Mouse (Mus musculus) cerebral cortex, adult 2 months (tissue): ENCODE data around the gene Trp53i13.

Source experiments
- WGBS: fragments of 180-500 bp; shearing (Covaris S2); methylation state at CpG from one replicate; pipeline ENCODE4 v1.1.7; 2018; 5-methylcytosine and 5-hydroxymethylcytosine counted together

Trp53i13 gene

DNA sequence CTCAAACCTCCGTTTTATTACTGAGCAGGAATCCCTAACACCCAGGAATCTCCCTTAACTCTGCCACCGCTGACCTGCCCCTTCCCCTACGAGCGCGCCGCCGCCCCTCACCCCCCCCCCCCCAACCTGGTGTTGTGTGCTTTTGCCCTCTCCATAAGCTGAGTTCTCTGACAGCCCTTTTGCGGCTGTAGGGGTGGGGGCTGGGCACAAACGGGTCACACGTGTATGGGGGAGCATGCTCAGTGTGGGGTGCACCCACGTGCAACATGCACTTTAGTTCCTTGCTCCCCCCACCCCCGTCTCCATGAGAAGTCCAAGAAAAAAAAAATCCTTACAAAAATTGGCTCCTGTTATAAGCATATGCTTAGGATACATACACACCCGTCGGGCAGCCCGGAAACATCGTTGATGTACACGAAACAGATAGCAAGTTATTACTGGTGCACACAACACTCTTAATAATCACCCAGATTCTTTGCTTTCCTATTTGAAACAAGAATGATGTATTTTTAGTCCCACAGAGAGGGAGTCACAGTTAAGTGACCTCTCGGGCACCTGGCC lies 23.4 kb downstream of the Trp53i13 start:
- WGBS = 1% methylated on average over 18 of the region's 18 CpGs

DNA sequence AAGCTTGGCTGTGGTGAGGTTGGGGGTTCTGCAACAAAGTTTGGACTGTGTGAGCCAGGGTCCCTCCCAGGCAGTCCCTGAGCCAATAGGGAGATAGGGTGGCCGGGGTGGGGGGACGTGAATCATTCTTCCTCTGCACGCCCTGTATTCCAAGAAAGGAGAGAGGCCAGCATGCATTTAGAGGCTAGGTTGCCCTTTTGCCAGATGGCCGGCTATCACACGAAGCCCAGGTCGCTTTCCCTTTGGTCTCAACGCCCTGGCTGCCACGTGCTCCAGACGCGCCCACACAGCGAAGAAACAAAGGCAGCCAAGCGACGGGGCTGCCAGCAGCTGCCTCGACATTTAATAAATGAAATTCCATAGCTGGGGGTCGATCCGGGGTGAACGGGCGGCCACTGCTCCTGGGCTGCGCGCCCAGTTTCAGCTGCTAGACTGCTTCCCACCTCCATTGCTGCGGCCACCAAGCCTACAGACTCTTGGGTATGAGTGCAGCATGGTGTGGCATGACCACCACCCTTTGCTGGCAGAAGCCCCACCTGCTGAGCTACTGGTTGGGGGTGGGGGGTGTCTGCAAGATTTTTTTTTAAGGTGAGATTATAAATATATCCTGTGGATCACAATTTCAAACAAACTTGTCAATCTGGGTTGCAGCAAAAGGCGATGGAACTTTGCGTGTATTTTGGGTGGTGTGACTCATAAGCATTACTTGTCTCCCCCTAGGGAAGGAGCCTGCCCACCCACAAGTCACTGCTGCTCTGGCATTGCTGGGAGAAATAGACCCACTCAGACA lies 24.1 kb downstream of the Trp53i13 start:
- WGBS = under 1% methylated on average over 23 of the region's 23 CpGs

DNA sequence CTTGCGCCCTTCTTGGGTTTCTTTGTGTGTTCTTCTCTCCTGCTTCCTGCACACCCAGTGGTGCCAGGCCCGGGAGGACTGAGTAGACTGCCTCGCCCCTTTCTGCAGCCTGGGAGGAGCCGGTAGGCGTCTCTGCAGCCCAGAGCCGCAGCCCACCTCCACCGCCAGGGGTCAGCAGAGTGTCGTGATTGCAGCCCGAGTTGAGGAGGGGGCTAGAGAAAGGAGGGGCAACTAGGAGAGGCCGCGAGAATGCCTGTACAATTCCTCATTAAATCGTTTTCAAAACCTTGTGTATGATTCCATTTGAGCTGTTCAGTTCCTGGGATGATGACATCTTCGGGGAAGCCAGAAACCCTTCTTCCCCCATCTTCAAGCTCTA lies 24.7 kb downstream of the Trp53i13 start:
- WGBS = 2% methylated on average over 13 of the region's 13 CpGs

DNA sequence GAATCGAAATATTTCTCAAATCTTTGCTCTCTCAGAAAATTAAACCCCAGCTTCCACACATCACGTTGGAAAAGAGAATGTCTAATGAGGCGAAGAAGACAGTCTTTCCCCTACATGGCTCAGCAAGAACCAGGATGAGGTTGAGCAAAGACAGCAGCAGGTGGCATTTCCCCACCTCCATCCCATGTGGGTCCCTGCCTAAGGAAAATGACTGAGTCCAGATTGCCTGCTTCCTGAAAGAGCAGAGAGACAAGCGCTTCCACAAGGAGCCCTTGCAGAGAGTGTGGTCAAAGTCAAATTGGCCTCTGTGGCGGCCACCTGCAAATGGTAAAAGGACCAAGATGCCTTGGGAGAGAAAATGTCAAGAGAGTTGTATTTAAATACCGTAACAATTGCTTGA lies 25.3 kb downstream of the Trp53i13 start:
- 38% methylated on average over 6 of the region's 6 CpGs for WGBS

DNA sequence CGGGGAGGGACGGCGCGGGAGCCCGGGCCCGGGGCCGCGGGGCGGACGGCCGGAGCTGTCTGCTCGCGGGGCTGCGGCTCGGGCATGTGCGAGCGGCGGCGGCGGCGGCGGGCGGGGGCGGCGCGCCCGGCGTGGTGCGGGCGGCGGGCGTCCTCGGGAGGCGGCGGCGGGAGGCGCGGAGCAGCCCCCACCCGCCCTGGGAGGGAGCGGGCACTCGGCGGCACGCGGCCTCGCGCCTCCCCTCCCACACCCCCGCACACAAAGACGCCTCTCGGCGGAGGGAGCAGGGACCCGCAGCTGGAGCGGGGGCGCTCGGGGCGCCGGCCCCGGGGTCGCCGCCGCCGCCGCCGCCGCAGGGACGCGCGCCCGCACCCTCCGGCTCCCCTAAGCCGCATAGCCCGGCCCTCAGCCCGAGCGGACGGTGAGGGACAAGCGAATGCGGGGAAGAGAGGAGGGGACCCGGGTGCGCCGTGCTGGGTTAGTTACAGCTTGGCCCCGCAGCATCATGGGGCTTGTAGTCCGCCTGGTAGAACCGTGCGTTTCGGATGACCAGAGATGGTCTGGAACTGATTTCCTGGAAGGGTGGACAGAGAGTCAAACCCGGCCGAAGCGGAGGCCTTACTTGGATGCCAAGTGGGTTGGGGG lies 26.1 kb downstream of the Trp53i13 start, which contains the start of gene Ankrd13b:
TSS of gene Ankrd13b (minus strand) at position 88 of the 645 bp plus-strand sequence.
- under 1% methylated on average over 66 of the region's 87 CpGs for WGBS

DNA sequence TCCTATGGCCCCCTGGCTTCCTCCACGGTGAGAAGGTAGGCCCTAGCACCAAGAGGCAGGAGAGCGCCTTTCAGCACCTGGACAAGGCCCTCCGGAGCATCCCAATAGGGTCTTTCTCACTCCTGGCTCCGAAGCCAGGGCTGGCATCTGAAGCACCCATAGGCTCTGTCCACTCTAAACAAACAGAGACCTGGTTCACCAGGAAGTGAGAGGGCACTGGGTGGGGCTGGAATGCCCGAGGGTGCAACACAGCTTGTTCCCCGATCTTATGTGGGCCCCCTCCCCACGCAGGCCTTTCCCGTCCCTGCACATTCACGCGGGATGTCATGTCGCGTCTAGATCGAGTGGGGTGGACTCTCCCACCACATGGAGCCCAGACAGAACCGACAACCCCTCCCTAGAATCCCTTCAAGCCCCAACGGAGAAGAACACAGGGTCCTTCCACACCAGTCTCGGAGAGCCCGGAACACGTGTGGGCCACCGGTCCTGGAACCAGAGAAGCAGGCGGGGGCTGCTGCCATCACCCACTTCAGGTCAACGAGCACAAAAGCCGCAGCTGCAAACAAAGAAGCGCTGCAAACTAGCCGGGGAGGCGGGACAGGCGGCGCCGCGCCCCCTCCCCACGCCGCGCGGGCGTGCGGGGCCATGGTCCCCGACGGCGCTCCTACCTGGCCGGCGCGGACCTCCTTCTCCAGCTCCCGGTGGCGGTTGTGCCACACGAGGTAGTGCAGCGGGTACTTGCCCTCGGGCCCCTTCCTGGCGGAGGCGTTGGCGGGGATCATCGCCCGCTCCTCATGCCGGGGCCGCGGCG lies 26.8 kb downstream of the Trp53i13 start:
- 3% methylated on average over 55 of the region's 55 CpGs for WGBS

DNA sequence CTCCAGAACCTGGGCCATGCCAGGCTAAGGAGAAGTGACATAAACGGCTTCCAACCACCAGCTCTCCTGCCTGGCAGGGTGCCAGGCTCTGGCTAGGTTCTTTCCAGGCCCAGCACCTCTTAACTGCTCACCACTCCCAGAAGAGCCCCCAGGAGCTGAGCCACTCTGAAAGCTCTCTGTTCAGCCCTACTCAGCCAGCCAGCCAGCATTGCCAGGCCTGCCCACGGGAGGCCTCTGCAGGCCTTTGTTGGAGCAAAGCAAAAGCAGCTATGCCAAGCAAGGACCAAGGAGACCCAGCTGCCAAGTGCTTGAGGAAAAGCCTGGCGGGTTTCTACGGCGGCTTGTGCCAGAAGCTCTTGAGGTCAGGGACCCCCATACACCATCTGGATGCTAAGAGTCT lies 29.0 kb downstream of the Trp53i13 start:
- 22% methylated on average over 5 of the region's 5 CpGs for WGBS

DNA sequence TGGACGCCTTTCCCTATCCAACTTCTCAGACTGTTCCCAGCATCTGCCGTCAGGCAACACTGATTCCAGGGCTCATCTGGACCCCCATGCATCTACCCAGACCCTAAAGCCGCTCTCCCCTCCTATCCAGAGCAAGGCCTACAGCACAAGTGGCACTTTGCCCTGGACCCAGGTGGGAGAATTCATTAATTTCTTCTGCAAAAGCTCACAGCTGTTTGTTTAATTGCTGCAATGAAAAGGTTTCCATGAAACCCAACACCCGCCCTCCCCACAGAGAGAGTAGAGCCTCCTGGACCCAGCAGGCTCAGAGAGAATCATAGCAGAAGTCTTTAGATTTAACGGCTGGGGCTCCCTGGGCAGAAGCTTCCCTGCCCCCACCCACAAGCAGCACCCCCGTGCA lies 30.6 kb downstream of the Trp53i13 start:
- WGBS = 51% methylated on average over 6 of the region's 6 CpGs

DNA sequence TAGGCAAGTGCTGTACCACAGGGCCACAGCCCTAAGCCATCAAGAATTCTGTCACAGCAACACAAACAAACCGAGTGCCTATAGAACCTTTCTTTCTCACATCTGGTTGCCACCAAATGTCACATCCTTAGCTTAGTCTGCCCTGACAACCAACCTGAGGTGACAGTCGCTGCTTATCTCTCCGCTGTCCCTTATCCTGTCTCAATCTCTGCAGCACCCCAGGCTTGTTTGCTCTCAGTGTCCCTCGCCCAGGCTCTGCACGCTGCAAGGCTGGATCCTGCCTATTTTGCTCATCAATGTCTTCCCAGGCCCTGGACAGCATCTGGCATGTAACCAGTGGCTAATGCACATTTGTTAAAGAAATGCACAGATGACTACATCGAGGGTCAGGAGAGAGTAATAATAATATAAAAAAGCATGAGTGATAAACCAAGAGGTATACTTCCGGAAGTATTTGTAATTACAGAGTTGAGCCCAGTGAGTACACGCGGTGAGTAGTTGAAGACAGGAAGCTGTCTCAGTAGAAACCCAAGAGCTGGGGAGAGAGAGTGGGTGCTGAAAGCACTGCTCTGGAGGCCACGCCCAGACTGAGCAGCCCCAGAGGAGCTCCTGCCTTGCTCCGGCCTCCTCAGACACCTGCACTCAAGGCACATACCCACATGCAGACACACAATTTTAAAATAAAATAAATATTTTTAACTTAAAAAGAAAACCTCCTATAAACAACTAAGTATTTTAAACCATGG lies 32.1 kb downstream of the Trp53i13 start:
- WGBS = 60% methylated on average over 11 of the region's 11 CpGs

DNA sequence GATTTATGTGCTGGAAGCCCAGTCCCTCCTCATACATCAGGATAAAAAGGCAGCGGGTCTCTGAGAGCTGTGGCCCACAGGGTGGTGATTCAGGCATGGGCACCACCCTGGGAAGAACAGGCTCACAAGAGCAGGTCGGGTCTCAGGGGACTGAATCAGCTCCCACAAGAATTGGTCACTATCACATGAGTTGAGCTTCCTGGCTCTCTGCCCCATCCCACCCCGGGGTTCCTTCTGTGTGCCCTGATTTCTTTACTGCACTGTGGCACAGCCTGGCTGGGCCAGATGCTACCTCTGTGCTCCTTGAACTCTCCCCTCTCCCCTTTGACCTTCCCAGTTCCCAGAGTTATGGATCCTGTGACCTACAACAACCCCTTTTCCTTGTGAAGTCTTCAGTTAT lies 32.7 kb downstream of the Trp53i13 start:
- 57% methylated on average over 3 of the region's 3 CpGs for WGBS

DNA sequence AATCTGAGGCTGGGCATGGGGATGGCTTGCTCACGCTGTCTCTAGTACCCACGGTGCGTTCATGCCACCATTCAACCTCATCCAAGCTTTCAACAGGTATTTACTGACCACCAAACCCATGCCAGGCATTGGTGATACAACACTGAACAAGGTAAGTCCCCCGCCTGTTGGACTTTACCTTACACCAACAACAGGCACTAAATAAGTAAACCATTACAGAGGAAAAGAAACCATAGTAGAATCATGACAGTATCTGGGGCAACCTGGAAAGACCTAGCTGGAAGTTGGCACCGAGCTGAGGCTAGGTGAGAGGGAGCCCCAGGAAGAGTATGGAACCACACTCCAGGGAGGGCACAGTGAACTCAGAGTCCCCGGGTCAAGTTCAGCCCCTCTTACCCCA lies 38.9 kb downstream of the Trp53i13 start:
- 96% methylated on average over 6 of the region's 6 CpGs for WGBS

DNA sequence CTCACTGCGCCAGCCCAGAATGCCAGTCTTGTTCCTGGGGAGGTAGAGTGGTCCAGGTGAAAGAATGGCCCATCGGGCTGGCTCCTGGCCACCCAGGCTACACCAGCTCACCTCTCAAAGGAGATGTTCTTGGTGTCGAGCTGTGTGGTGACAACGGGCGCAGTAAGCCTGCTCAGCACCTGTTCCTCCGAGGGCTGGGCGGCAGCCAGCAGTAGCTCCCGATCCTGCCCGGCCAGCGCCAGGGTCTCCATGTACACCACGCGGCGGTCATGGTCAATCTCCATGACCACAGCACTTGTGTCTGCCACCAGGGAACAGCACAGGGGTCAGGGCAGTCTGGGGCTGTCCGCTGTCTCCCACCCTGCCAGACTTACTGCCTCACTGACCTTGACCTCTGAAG lies 39.6 kb downstream of the Trp53i13 start:
- WGBS = 90% methylated on average over 14 of the region's 14 CpGs

DNA sequence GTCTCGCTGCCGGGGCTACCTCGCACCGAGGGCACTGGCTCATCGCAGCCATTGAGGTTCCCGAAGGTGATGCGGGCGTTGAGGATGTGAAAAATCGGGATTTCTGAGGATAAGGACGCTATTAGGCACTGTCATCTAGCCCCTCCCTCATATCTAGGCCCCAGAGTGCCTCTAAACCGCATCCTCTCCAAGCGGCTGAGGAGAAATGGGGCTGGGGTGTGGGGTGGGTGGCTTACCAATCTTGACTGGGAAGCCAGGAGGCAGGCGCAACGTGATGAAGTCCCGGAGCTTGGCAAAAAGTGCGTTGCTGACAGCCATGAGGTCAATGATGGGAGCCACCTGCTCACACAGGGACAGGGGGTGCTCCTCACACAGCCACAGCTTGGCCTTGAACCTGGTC lies 43.0 kb downstream of the Trp53i13 start:
- WGBS = 92% methylated on average over 16 of the region's 16 CpGs

DNA sequence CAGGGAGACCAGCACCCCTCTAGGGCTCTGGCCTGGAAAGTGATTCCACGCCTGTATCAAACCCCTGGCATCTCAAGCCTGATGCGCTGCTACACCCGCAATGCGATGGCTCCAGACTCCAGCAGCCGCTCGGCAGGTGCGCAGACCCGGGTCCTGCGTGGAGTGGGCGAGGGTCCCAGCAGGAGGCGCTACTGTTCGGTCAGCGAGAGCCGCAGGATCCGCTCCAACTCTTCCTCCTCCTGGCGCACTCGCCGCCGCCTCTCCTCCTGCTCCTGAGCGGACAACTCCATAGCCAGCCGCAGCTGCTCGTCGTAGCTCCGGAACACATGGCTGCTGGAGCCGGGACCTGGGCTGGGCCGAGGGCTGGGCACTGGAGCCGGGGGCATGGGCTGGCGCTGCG lies 44.4 kb downstream of the Trp53i13 start:
- WGBS = 83% methylated on average over 29 of the region's 29 CpGs

DNA sequence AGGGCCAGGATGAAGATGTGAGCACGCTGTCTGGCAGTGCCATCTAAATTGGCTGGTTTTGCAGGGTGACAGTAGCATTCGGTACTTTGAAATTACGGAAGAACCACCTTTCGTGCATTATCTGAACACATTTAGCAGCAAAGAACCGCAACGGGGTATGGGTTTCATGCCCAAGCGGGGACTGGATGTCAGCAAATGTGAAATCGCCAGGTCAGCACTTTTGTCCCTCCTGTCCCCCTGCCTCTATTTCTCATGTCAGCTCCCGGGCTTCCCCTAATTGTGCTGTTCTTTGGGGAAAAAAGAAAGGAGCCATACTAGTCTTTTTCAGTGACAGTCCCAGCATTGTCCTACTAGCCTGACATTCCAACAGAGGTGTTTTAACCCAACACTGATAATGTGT lies 47.4 kb downstream of the Trp53i13 start:
- 81% methylated on average over 9 of the region's 9 CpGs for WGBS

DNA sequence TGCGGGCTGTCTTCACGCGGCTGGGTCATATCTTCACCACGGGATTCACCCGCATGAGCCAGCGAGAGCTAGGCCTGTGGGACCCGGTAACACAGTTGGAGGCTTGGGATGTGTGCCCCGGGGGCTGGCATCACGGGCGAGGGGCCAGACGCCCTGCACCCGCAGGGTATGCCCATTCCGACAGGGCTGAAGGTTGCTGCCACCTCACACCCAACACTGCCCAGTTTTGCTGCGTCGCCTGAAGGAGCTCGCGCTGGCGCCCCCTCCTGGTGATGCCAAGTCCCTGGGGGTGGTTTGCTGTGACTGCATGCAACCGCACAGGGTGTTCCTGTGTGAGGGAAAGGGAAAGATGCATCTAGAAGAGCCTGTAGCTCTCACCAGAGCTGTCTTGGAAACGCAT lies 48.0 kb downstream of the Trp53i13 start:
- 14% methylated on average over 20 of the region's 20 CpGs for WGBS

DNA sequence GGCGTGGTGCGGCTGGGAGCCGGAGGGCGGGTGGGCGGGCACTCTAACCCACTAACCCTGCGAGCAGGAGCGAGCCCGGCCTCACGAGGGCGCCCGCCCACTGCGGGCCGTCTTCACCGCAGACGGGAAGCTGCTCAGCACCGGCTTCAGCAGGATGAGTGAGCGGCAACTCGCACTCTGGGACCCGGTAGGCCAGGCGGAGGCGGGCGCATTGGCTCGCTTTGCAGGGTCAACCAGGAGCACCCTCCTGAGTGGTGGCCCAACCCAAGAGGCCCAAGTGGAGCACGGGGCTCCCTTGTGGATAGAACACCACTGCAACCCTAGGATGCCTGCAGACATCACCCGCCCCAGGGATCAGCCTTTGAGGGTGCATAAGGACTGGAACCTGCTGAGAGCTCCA lies 48.6 kb downstream of the Trp53i13 start:
- WGBS = 5% methylated on average over 25 of the region's 25 CpGs

DNA sequence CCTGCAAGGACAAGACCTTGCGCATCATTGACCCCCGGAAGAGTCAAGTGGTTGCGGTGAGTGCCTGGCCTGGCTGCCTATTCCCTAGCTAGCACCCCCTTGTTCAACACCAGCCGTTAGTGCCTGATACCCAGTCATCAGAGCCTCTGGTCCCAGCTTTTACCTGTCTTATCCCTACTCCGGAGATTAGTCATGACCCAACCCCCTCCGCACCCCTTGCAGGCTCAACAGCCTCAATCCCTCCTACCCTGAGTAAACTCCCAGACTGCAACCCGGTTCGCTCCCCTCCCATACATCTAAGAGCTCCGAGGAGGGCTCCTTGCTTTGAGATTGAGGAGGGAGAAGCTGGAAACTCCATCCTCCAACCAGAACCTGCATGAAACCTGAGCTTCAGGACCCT lies 49.2 kb downstream of the Trp53i13 start:
- 54% methylated on average over 9 of the region's 9 CpGs for WGBS

DNA sequence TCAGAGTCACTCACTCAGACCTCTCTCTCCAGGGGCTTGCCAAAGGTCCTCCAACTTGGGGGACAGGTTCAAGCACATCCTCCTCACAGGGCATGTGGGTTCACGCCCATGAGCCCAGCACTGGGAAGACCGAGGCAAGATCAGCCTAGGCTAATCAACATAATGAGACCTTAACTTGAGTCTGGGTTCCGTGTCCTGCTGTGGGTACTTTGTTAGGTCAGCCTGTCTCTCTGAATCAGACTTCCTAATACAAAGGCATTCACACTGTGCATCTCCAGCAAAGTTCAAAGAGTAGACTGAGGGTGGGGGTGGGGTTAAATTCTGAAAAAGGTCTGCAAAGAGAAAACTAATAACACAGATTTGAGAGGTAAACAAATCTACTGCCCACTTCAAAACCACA lies 50.7 kb downstream of the Trp53i13 start:
- 66% methylated on average over 3 of the region's 3 CpGs for WGBS

DNA sequence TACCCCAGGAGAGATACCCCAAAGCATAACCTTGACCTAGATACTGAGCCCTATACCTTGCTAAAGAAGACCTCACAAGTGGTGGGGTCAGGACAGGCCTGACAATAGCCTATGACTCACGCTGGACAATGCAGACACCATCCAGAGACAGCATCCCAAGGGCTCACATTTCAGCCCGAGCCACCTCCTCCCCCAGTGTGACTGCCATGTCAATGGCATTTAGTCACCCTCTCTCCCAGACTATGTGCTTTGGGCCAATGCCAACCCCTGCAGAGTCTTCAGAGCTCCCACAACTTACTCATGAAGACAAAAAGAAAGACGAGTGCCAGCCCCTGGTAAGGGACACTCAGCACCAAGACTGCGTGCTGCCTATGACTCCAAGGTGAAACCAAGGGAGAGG lies 51.1 kb downstream of the Trp53i13 start:
- WGBS = 53% methylated on average over 4 of the region's 4 CpGs

DNA sequence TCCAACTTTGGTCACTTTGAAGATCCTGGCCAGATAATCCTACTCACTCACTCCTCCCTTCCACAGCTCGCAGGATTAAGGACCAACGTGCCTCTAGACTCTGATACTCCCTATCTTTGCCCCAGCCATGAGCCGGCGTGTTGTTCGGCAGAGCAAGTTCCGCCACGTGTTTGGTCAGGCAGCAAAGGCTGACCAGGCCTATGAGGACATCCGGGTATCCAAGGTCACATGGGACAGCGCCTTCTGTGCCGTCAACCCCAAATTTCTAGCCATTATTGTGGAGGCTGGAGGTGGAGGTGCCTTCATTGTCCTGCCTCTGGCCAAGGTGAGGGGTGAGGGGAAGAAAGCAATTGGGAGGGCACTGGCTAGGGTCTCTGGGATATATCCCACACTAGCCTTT lies 52.0 kb downstream of the Trp53i13 start:
- 88% methylated on average over 10 of the region's 10 CpGs for whole genome bisulfite sequencing

DNA sequence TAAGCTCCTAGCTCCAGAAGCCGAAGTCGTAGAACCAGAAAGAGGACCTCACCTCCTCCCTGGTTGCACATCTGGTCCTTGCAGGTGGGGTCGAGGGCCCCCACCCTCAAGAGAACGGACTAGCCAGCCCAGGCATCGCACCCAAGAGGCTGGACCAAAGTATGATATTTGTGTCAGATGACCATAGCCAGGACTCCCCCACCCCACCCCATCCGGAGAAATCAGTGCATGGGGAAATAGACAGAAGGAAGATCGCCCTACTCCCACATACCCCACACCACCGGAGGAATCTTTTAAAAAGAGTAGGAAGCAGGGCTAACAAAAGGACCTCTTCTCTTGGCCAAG lies 52.7 kb downstream of the Trp53i13 start:
- WGBS = 36% methylated on average over 8 of the region's 8 CpGs
